Mouse (Mus musculus) liver, embryonic 11.5 days (tissue): ENCODE results near the gene Tfpt. TPM values are rescaled to one million over a fixed set of nuclear protein-coding genes. Genes with fewer than 3 reads are reported as not detected.

Experiments used
- ATAC-seq: fragments of 200-750 bp; cut with Nextera tagmentation; replicated peaks from 2 replicates; pipeline ENCODE4 v1.8.0; 2017; ENCODE audit warnings: moderate number of reproducible peaks, mild to moderate bottlenecking, moderate TSS enrichment, moderate library complexity; ENCODE audit not compliant: low FRiP score
- DNase-seq: peaks from one replicate; pipeline ENCODE4 v3.0.0-alpha.2; 2017; ENCODE audit warnings: low spot score
- H3K27ac ChIP-seq: fragments of 300-500 bp; sonication (generic); 2 replicates; pipeline ENCODE4 v1.5.1; 2014; ENCODE audit warnings: mild to moderate bottlenecking, low read depth, low read length, control low read depth
- H3K27me3 ChIP-seq: fragments of 300-500 bp; sonication (generic); replicated peaks from 2 replicates; pipeline ENCODE4 v1.6.1; 2014; ENCODE audit warnings: low read length, mixed read lengths; ENCODE audit not compliant: control insufficient read depth, insufficient read depth
- H3K36me3 ChIP-seq: fragments of 300-500 bp; sonication (generic); 2 replicates; pipeline ENCODE4 v1.6.1; 2014; ENCODE audit warnings: mild to moderate bottlenecking, low read length, moderate library complexity, mixed read lengths; ENCODE audit not compliant: control insufficient read depth, insufficient read depth
- H3K4me1 ChIP-seq: fragments of 300-500 bp; sonication (generic); replicated peaks from 2 replicates; pipeline ENCODE4 v1.6.1; 2014; ENCODE audit warnings: low read length, mixed read lengths; ENCODE audit not compliant: control insufficient read depth, insufficient read depth
- H3K4me2 ChIP-seq: fragments of 300-500 bp; sonication (generic); 2 replicates; pipeline ENCODE4 v1.6.1; 2014; ENCODE audit warnings: mild to moderate bottlenecking, control low read depth, moderate library complexity
- H3K4me3 ChIP-seq: fragments of 300-500 bp; sonication (generic); 2 replicates; pipeline ENCODE4 v1.5.1; 2014; ENCODE audit warnings: low read depth, low read length, control low read depth
- H3K9ac ChIP-seq: fragments of 300-500 bp; sonication (generic); 2 replicates; pipeline ENCODE4 v1.6.1; 2014; ENCODE audit warnings: low read depth, low read length, control low read depth
- H3K9me3 ChIP-seq: fragments of 300-500 bp; sonication (generic); 2 replicates; pipeline ENCODE4 v1.6.1; 2016; ENCODE audit warnings: low read length, inconsistent platforms, mixed read lengths; ENCODE audit not compliant: control insufficient read depth
- WGBS: fragments of 180-500 bp; shearing (Covaris S2); extraction: QIAGEN DNeasy Blood & Tissue Kit; methylation state at CpG from one replicate; pipeline ENCODE4 v1.1.7; 2014; 5-methylcytosine and 5-hydroxymethylcytosine counted together
- polyA plus RNA-seq: library from polyadenylated mRNA; unstranded; fragments of >200 nt; fragmentation: Nextera tagmentation; extraction: Ambion mirVana; gene quantifications from 2 replicates; pipeline ENCODE4 v1.2.1, GENCODE M21; 2014

Tfpt gene
- polyA plus RNA-seq, 1 experiment from 2014 or later = 21.5 TPM

- ATAC-seq (peak; percentile 66), DNase-seq (peak; percentile 42)
- H3K27me3 ChIP-seq = no peaks in the 10 kb centered on the region
- peak overlapping the region; percentile 2; the same call in 1 of the 2 replicates for H3K9ac ChIP-seq
- H3K27ac ChIP-seq = no peak overlapping the region
- WGBS = 15% methylated on average over 5 of the region's 5 CpGs
- H3K4me3 ChIP-seq = peak overlapping the region; percentile 28
- H3K4me1 ChIP-seq = no peaks in the 10 kb centered on the region
- H3K4me2 ChIP-seq = peak overlapping the region; percentile 52
- no peaks in the 10 kb centered on the region for H3K9me3 ChIP-seq
- no peaks in the 10 kb centered on the region for H3K36me3 ChIP-seq
Measured at GRCm38 (mm10) chr7:3594686-3595085, 35.0 kb downstream of the Tfpt start.

GRCm38 (mm10) chr7:3593855-3594254, 35.9 kb downstream of the Tfpt start:
- no peak overlapping the region for H3K4me2 ChIP-seq
- no peaks in the 10 kb centered on the region for H3K4me1 ChIP-seq
- H3K36me3 ChIP-seq = no peaks in the 10 kb centered on the region
- no peak for DNase-seq
- H3K27me3 ChIP-seq = no peaks in the 10 kb centered on the region
- H3K4me3 ChIP-seq = no peak overlapping the region
- H3K9me3 ChIP-seq = no peaks in the 10 kb centered on the region
- H3K9ac ChIP-seq = no peak overlapping the region
- ATAC-seq = no peak
- no peak overlapping the region for H3K27ac ChIP-seq

GRCm38 (mm10) chr7:3591534-3591933, 38.2 kb downstream of the Tfpt start:
- no peak for DNase-seq
- Histone ChIP-seq H3K36me3 (no peaks in the 10 kb centered on the region), H3K9me3 (no peaks in the 10 kb centered on the region), H3K4me1 (no peaks in the 10 kb centered on the region), H3K9ac (no peak overlapping the region), H3K4me3 (no peak overlapping the region), H3K27me3 (no peaks in the 10 kb centered on the region), H3K27ac (no peak overlapping the region), H3K4me2 (no peak overlapping the region)
- no peak for ATAC-seq
- WGBS = 60% methylated on average over 1 of the region's 1 CpGs

GRCm38 (mm10) chr7:3590550-3590949, 39.2 kb downstream of the Tfpt start:
- Histone ChIP-seq H3K36me3 (no peaks in the 10 kb centered on the region), H3K27ac (no peak overlapping the region), H3K4me1 (no peaks in the 10 kb centered on the region), H3K4me2 (no peak overlapping the region), H3K9ac (no peak overlapping the region), H3K9me3 (no peaks in the 10 kb centered on the region), H3K27me3 (no peaks in the 10 kb centered on the region), H3K4me3 (no peak overlapping the region)
- 74% methylated on average over 3 of the region's 3 CpGs for WGBS
- no peak for DNase-seq
- ATAC-seq = no peak

- ATAC-seq (no peak), DNase-seq (no peak)
- Histone ChIP-seq H3K27me3 (no peaks in the 10 kb centered on the region), H3K9me3 (no peaks in the 10 kb centered on the region), H3K4me2 (no peak overlapping the region), H3K36me3 (no peaks in the 10 kb centered on the region), H3K4me3 (no peak overlapping the region), H3K4me1 (no peaks in the 10 kb centered on the region), H3K9ac (no peak overlapping the region), H3K27ac (no peak overlapping the region)
- 68% methylated on average over 1 of the region's 1 CpGs for WGBS
Measured at GRCm38 (mm10) chr7:3587292-3587691, 42.4 kb downstream of the Tfpt start.

- 13% methylated on average over 5 of the region's 5 CpGs for WGBS
- Histone ChIP-seq H3K4me3 (no peak overlapping the region), H3K4me2 (no peak overlapping the region), H3K9me3 (no peaks in the 10 kb centered on the region), H3K27me3 (no peaks in the 10 kb centered on the region), H3K9ac (no peak overlapping the region), H3K27ac (no peak overlapping the region), H3K36me3 (no peaks in the 10 kb centered on the region), H3K4me1 (no peaks in the 10 kb centered on the region)
- ATAC-seq (no peak), DNase-seq (no peak)
Measured at GRCm38 (mm10) chr7:3586255-3586654, 43.5 kb downstream of the Tfpt start.

- 11% methylated on average over 6 of the region's 6 CpGs for WGBS
- no peaks in the 10 kb centered on the region for H3K36me3 ChIP-seq
- DNase-seq (no peak), ATAC-seq (no peak)
- no peaks in the 10 kb centered on the region for H3K4me1 ChIP-seq
- H3K4me3 ChIP-seq = no peak overlapping the region
- H3K4me2 ChIP-seq = no peak overlapping the region
- H3K9me3 ChIP-seq = no peaks in the 10 kb centered on the region
- H3K27me3 ChIP-seq = no peaks in the 10 kb centered on the region
- H3K27ac ChIP-seq = no peak overlapping the region
- no peak overlapping the region for H3K9ac ChIP-seq
Measured at GRCm38 (mm10) chr7:3585763-3586162, 44.0 kb downstream of the Tfpt start.

GRCm38 (mm10) chr7:3580029-3580428, 49.7 kb downstream of the Tfpt start:
- Histone ChIP-seq H3K9ac (no peak overlapping the region), H3K4me3 (no peak overlapping the region), H3K9me3 (no peaks in the 10 kb centered on the region), H3K27me3 (no peaks in the 10 kb centered on the region), H3K27ac (no peak overlapping the region), H3K4me2 (no peak overlapping the region), H3K4me1 (no peaks in the 10 kb centered on the region), H3K36me3 (no peaks in the 10 kb centered on the region)
- ATAC-seq (no peak), DNase-seq (no peak)
- WGBS = 58% methylated on average over 2 of the region's 2 CpGs

GRCm38 (mm10) chr7:3578952-3579546, 50.7 kb downstream of the Tfpt start:
- Histone ChIP-seq H3K9me3 (no peaks in the 10 kb centered on the region), H3K27ac (no peak overlapping the region), H3K4me2 (no peak overlapping the region), H3K36me3 (no peaks in the 10 kb centered on the region), H3K27me3 (no peaks in the 10 kb centered on the region), H3K9ac (no peak overlapping the region), H3K4me3 (no peak overlapping the region), H3K4me1 (no peaks in the 10 kb centered on the region)
- no peak for DNase-seq
- no peak for ATAC-seq
- WGBS = 62% methylated on average over 6 of the region's 6 CpGs
